Mouse (Mus musculus): ENCODE results near the gene Papola. TPM values are rescaled to one million over a fixed set of nuclear protein-coding genes. Genes with fewer than 3 reads are reported as not detected.
A peak's percentile ranks its signal among the peaks of the same experiment; 100 is the strongest.

Papola gene
- 165 and 186 TPM in 2 replicates for polyA plus RNA-seq (2012; rRNA removed)

DNA sequence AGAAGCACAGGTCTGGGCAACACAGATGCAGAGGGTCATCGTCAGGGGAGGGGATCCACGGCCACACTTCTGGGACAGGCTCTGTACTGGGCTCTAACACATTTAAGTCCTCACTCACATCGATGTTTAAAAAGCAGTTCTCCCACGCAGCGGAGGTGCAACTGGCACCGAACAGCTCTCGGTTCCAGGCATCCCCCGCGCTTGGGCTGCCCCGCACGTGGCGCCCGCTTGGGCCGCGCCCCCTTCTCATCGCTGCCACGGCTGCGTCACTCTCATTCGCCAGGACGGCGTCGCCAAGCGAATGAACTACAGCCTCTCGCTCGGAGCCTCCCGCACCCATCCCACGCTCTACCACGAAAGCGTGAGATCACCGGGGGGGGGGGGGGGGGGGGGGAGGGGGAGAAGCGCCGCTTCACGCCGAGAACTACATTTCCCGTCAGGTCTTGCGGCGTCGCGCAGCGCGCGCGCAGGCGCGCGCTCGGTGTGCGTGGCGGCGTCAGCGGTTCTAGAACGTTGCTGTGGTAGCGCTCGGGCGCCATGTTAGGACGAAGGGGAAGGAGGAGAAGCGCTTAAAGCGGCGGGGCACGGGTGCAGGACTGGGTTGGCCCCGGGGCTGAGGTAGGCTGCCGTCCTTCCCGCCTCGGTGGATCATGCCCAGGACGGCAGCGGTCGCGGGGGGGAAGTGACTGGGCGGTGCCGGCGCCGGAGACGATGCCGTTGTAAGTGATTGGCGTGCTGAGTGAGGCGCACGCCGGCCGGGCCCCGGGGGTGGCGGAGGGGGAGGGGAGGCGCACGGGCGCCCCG, at the start of gene Papola:
TSS of gene Papola (plus strand) at position 499 of the 804 bp plus-strand sequence.
- TF ChIP-seq POLR2A (IDR thresholded peaks at IDR 0.05; ENCODE audit: borderline replicate concordance, extremely low read depth, insufficient read depth, insufficient read length, poor library complexity, severe bottlenecking), result peak; percentile 75; the same call in 1 of the 2 replicates
- no peak for TF ChIP-seq CTCF (IDR thresholded peaks at IDR 0.05; ENCODE audit: borderline replicate concordance, extremely low read depth, insufficient read depth, insufficient read length)
- peak; percentile 98 for DNase-seq (ENCODE audit: low read depth)

- no peak for DNase-seq (ENCODE audit: low read depth)
- TF ChIP-seq POLR2A (IDR thresholded peaks at IDR 0.05; ENCODE audit: borderline replicate concordance, extremely low read depth, insufficient read depth, insufficient read length, poor library complexity, severe bottlenecking), result no peak
- no peak for TF ChIP-seq CTCF (IDR thresholded peaks at IDR 0.05; ENCODE audit: borderline replicate concordance, extremely low read depth, insufficient read depth, insufficient read length)
Observed at GRCm38 (mm10) chr12:105735226-105735888, 49.1 kb upstream of the Papola start.

GRCm38 (mm10) chr12:105735889-105736251, 48.6 kb upstream of the Papola start:
- no peak for DNase-seq (ENCODE audit: low read depth)
- TF ChIP-seq POLR2A (IDR thresholded peaks at IDR 0.05; ENCODE audit: borderline replicate concordance, extremely low read depth, insufficient read depth, insufficient read length, poor library complexity, severe bottlenecking) (no peak), CTCF (IDR thresholded peaks at IDR 0.05; ENCODE audit: borderline replicate concordance, extremely low read depth, insufficient read depth, insufficient read length) (no peak)

GRCm38 (mm10) chr12:105738316-105739096, 46.0 kb upstream of the Papola start:
- TF ChIP-seq POLR2A (IDR thresholded peaks at IDR 0.05; ENCODE audit: borderline replicate concordance, extremely low read depth, insufficient read depth, insufficient read length, poor library complexity, severe bottlenecking) (no peak), CTCF (IDR thresholded peaks at IDR 0.05; ENCODE audit: borderline replicate concordance, extremely low read depth, insufficient read depth, insufficient read length) (no peak)
- DNase-seq (ENCODE audit: low read depth), result no peak

GRCm38 (mm10) chr12:105739656-105740055, 44.8 kb upstream of the Papola start:
- TF ChIP-seq CTCF (IDR thresholded peaks at IDR 0.05; ENCODE audit: borderline replicate concordance, extremely low read depth, insufficient read depth, insufficient read length) (no peak), POLR2A (IDR thresholded peaks at IDR 0.05; ENCODE audit: borderline replicate concordance, extremely low read depth, insufficient read depth, insufficient read length, poor library complexity, severe bottlenecking) (no peak)

DNA sequence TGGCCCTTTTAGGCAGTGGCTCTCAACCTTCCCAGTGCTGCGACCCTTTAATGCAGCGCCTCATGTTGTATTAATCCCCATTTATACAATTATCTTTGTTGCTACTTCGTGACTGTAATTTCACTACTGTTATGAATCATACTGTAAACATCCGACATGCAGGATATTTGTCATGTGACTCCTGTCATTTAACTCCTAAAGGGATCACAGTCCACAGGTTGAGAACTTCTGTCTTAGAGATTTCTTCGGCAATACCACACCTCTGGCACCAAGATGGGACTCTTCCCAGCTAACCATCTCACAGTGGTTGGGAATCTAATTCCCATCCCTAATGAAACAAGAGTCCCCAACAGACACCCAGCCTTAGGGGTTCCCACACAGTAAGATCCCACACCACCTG, 36.4 kb upstream of the Papola start:
- DNase-seq (ENCODE audit: low read depth), result no peak
- no peak for TF ChIP-seq CTCF (IDR thresholded peaks at IDR 0.05; ENCODE audit: borderline replicate concordance, extremely low read depth, insufficient read depth, insufficient read length)
- no peak for TF ChIP-seq POLR2A (IDR thresholded peaks at IDR 0.05; ENCODE audit: borderline replicate concordance, extremely low read depth, insufficient read depth, insufficient read length, poor library complexity, severe bottlenecking)

More at GRCm38 (mm10) chr12:105739656-105740055, 44.8 kb upstream of the Papola start:
- DNase-seq (ENCODE audit: low read depth), result no peak

DNA sequence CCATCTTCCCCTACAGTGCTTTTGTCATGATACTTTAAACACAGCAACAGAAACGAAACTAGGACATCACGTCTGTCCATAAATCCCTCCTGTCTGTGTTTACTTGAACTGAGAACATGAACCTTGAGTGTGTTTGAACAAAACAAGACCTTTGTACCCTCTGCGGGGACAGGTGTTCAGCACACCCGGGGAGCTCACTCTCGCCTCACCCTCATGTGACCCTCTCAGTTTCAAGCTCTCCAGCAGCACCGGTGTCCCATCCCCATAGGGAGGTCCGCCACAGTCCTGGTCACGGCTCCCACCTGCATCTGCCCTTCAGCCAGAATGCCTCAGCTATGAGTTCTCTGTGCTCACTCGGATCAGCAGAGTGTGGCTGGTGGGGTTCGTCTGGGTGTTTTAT, 30.7 kb upstream of the Papola start:
- TF ChIP-seq POLR2A (IDR thresholded peaks at IDR 0.05; ENCODE audit: borderline replicate concordance, extremely low read depth, insufficient read depth, insufficient read length, poor library complexity, severe bottlenecking), result no peak
- TF ChIP-seq CTCF (IDR thresholded peaks at IDR 0.05; ENCODE audit: borderline replicate concordance, extremely low read depth, insufficient read depth, insufficient read length), result no peak

DNA sequence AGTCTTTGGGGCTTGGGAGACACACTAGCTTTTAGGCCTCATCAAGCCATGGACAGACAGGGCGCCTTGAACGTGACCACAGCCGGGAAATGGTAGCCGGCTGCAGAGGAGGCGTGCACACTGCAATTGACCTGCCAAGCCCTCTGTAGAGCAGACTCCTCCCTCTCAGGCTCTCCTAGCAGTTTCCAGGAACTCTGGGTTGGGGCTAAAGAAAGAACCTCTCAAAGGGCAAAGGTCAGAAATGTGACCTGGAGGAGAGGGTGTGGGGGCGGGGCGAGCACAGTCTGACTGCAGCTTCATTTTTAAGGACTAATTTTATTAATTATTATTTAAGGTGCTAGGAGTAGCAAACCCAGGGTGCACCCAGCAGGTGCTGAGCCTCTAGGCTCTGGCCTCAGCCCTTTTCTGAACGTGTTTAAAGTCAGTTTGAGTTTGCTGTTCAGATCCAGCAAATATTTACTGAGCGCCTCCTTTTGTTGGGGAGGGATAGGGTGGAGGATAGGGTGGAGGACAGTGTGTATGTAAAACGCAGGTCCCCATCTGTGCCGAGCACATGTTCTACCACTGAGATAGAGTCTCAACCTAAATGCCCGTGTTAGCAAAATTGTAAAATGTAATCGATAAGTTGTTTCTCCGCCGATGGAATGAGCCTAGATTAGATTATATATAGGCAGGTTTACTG, 26.5 kb upstream of the Papola start:
- TF ChIP-seq CTCF (IDR thresholded peaks at IDR 0.05; ENCODE audit: borderline replicate concordance, extremely low read depth, insufficient read depth, insufficient read length), result no peak
- no peak for TF ChIP-seq POLR2A (IDR thresholded peaks at IDR 0.05; ENCODE audit: borderline replicate concordance, extremely low read depth, insufficient read depth, insufficient read length, poor library complexity, severe bottlenecking)
- DNase-seq (ENCODE audit: low read depth), result no peak

More for the DNA sequence above, 30.7 kb upstream of the Papola start:
- DNase-seq (ENCODE audit: low read depth), result no peak

DNA sequence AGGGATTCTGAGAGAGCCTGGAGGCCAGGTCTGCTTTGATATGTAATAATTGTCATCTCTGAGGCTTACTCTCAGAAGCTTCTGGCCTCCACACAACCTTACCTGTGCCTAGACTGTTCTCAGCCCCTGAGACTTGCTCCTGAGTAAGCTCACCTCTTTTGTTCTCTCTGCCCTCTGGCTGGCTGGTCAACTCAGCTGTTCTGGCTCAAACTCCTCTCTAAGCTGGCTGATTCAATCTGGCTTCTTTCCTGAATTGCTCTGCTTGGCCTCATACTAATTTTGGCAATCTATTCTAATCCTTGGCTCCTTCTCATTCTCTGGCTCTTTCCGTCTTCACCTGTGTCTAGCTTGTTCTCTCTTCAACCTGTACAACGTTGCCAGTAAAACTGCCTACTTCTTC, 25.6 kb upstream of the Papola start:
- TF ChIP-seq POLR2A (IDR thresholded peaks at IDR 0.05; ENCODE audit: borderline replicate concordance, extremely low read depth, insufficient read depth, insufficient read length, poor library complexity, severe bottlenecking) (no peak), CTCF (IDR thresholded peaks at IDR 0.05; ENCODE audit: borderline replicate concordance, extremely low read depth, insufficient read depth, insufficient read length) (no peak)

DNA sequence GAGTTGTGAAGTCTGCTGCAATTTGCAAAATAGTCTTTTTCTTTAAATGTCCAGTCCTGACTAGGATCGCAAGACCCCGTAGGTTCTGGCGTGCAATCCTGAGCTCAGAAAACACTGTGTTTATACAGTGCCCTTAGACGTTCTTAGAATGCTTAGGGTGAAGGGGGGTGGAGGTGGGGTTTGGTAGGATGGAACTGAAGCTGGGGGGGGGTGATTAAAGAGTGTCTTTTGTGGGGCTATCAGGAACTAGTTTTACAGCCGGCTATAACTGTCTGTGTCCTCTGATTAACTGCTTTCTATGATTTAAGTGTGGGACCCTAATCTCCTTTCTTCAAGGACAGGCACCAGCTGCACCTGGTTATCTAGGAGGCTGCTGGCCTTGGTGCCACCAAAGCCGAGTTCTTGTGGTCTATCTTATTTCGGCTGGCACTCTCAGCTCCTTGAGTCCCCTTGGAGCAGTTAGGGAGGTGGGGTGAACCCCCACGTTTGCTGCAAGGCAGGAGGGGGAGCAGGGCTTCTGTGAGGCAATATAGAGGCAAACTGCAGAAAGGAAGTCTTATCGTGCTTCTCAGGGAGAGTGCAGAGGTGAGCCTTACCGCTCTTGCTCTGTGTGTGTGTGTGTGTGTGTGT, 24.5 kb upstream of the Papola start:
- TF ChIP-seq POLR2A (IDR thresholded peaks at IDR 0.05; ENCODE audit: borderline replicate concordance, extremely low read depth, insufficient read depth, insufficient read length, poor library complexity, severe bottlenecking), result no peak
- no peak for TF ChIP-seq CTCF (IDR thresholded peaks at IDR 0.05; ENCODE audit: borderline replicate concordance, extremely low read depth, insufficient read depth, insufficient read length)

More for the DNA sequence above, 25.6 kb upstream of the Papola start:
- DNase-seq (ENCODE audit: low read depth), result no peak

More for the DNA sequence above, 24.5 kb upstream of the Papola start:
- DNase-seq (ENCODE audit: low read depth), result no peak

All from brain, embryonic 14.5 days (tissue).